Mouse (Mus musculus): ENCODE measurements around the gene Ugt1a6a.
"Not testable (repeated sequence)": the region's sequence is repeated elsewhere in the genome, so short reads cannot be mapped to it uniquely, and the experiment has no call there.

The Ugt1a6a gene

GRCm38 (mm10) chr1:88136646-88137045, 2.0 kb downstream of the Ugt1a6a start:
- no peak for DNase-seq

GRCm38 (mm10) chr1:88137264-88137663, 2.7 kb downstream of the Ugt1a6a start:
- no peak for DNase-seq

GRCm38 (mm10) chr1:88138145-88138544, 3.5 kb downstream of the Ugt1a6a start:
- no peak for DNase-seq

GRCm38 (mm10) chr1:88140492-88140891, 5.9 kb downstream of the Ugt1a6a start:
- not testable (repeated sequence) for DNase-seq

- peak; percentile 14 for DNase-seq
Observed at GRCm38 (mm10) chr1:88143966-88144675, 9.5 kb downstream of the Ugt1a6a start.

- not testable (repeated sequence) for DNase-seq
Observed at GRCm38 (mm10) chr1:88145278-88145677, 10.7 kb downstream of the Ugt1a6a start.

- DNase-seq = not testable (repeated sequence)
Observed at GRCm38 (mm10) chr1:88150133-88150532, 15.5 kb downstream of the Ugt1a6a start.

- DNase-seq = no peak
Observed at GRCm38 (mm10) chr1:88158430-88158829, 23.8 kb downstream of the Ugt1a6a start.

GRCm38 (mm10) chr1:88165711-88166110, 31.1 kb downstream of the Ugt1a6a start, which contains the start of gene Ugt1a5:
Ugt1a5 (plus strand) TSS chr1:88166012.
- DNase-seq = no peak

- not testable (repeated sequence) for DNase-seq
Observed at GRCm38 (mm10) chr1:88172190-88172589, 37.6 kb downstream of the Ugt1a6a start.

GRCm38 (mm10) chr1:88179657-88180056, 45.0 kb downstream of the Ugt1a6a start:
- DNase-seq = no peak

GRCm38 (mm10) chr1:88186325-88186935, 51.8 kb downstream of the Ugt1a6a start:
- no peak for DNase-seq

GRCm38 (mm10) chr1:88192136-88192535, 57.5 kb downstream of the Ugt1a6a start:
- no peak for DNase-seq

- no peak for DNase-seq
Observed at GRCm38 (mm10) chr1:88195687-88196086, 61.1 kb downstream of the Ugt1a6a start.

GRCm38 (mm10) chr1:88197443-88197842, 62.8 kb downstream of the Ugt1a6a start:
- DNase-seq = no peak

GRCm38 (mm10) chr1:88199996-88200395, 65.4 kb downstream of the Ugt1a6a start:
- peak; percentile 57 for DNase-seq

GRCm38 (mm10) chr1:88200456-88200855, 65.8 kb downstream of the Ugt1a6a start, which contains the start of gene Ugt1a2:
Ugt1a2 (plus strand) TSS chr1:88200601.
- no peak for DNase-seq

- peak; percentile 88 for DNase-seq
Observed at GRCm38 (mm10) chr1:88205294-88205922, 70.8 kb downstream of the Ugt1a6a start, which contains the start of gene Dnajb3. Dnajb3 (minus strand) TSS chr1:88205782.

- DNase-seq = no peak
Observed at GRCm38 (mm10) chr1:88206843-88207479, 72.4 kb downstream of the Ugt1a6a start.

- DNase-seq = no peak
Observed at GRCm38 (mm10) chr1:88211812-88212211, 77.2 kb downstream of the Ugt1a6a start, which contains the start of gene Ugt1a1. Ugt1a1 (plus strand) TSS chr1:88211959.

- no peak for DNase-seq
Observed at GRCm38 (mm10) chr1:88212341-88213045, 77.9 kb downstream of the Ugt1a6a start.

GRCm38 (mm10) chr1:88213061-88213460, 78.5 kb downstream of the Ugt1a6a start:
- no peak for DNase-seq
